Mouse (Mus musculus) left cerebral cortex, adult 2 months (tissue): ENCODE measurements around the gene 4930519P11Rik. TPM values are rescaled to one million over a fixed set of nuclear protein-coding genes. Genes with fewer than 3 reads are reported as not detected.
A peak's percentile ranks its signal among the peaks of the same experiment; 100 is the strongest.

Experiments
- DNase-seq, 2 experiments: peaks; one replicate each; pipeline ENCODE4 v3.0.0; 2021 to 2022; ENCODE audit warnings: low spot score in 2 of 2, mixed read lengths in 1 of 2; ENCODE audit errors: extremely low spot score in 1 of 2
- H3K27ac ChIP-seq: fragments of 200-600 bp; 2 replicates; pipeline ENCODE4 v1.8.1; 2022
- H3K4me3 ChIP-seq: fragments of 200-600 bp; 2 replicates; pipeline ENCODE4 v1.8.1; 2022
- CTCF ChIP-seq: fragments of 200-600 bp; IDR thresholded peaks from 2 replicates; pipeline ENCODE4 v1.8.1; 2022; ENCODE audit warnings: antibody characterized with exemption, mild to moderate bottlenecking, moderate library complexity
- intact Hi-C: fragments of 180-260 bp; cut with DNase I; formaldehyde crosslinking; loops from one replicate; pipeline ENCODE4 v1.15.1; 2025
- long read RNA-seq, 2 experiments: library from polyadenylated mRNA; stranded (forward); transcript quantifications; one replicate each; pipeline ENCODE4 v2.0.0; 2021; ENCODE audit warnings: borderline mapping rate in 2 of 2
- total RNA-seq, 2 experiments: library from RNA; stranded (reverse); gene quantifications; 2 replicates each; pipeline ENCODE4 v1.2.3; 2021

4930519P11Rik gene
- total RNA-seq: not detected
- long read RNA-seq, experiment 1: 0 reads
- long read RNA-seq, experiment 2: 0 reads

GRCm38 (mm10) chr2:154613118-154614115 is at the start of gene 4930519P11Rik, which contains the start of gene Zfp341:
Gene 4930519P11Rik, minus strand, starts transcription at chr2:154613437.
Gene Zfp341, plus strand, starts transcription at chr2:154613297.
- Histone ChIP-seq H3K27ac (peak within 1 kb of the TSS; percentile 96), H3K4me3 (peak within 1 kb of the TSS; percentile 82)
- peak; percentile 89 to 90 for DNase-seq
- peak; percentile 97 for TF ChIP-seq CTCF
- intact Hi-C loops: loop anchor here (2.0 kb wide), 2 partner anchors 59 to 197 kb away; no protein-coding TSS in a partner anchor

GRCm38 (mm10) chr2:154659531-154660074 is 46.4 kb upstream of the 4930519P11Rik start:
- Histone ChIP-seq H3K27ac (peak overlapping the region; percentile 25; the same call in 1 of the 2 replicates), H3K4me3 (peak overlapping the region; percentile 0; the same call in 1 of the 2 replicates)
- intact Hi-C loops: no loop called here
- TF ChIP-seq CTCF: no peak
- no peak for DNase-seq

- H3K4me3 ChIP-seq: peak overlapping the region; percentile 0; the same call in 1 of the 2 replicates
- no peak for TF ChIP-seq CTCF
- no peak for DNase-seq
- intact Hi-C loops: no loop called here
- H3K27ac ChIP-seq: peak overlapping the region; percentile 25; the same call in 1 of the 2 replicates
Observed at GRCm38 (mm10) chr2:154659070-154659469, 45.8 kb upstream of the 4930519P11Rik start.

- intact Hi-C loops: loop anchor here (2.0 kb wide), 2 partner anchors 235 to 393 kb away; partner anchors contain the start of gene Eif2s2
Observed at GRCm38 (mm10) chr2:154657486-154658237, 44.4 kb upstream of the 4930519P11Rik start.

GRCm38 (mm10) chr2:154656710-154657485 is 43.7 kb upstream of the 4930519P11Rik start:
- DNase-seq: peak; percentile 97 to 99
- Histone ChIP-seq H3K27ac (peak overlapping the region; percentile 92), H3K4me3 (peak overlapping the region; percentile 93)
- intact Hi-C loops: loop anchor here (2.0 kb wide), 2 partner anchors 236 to 394 kb away; partner anchors contain the start of gene Eif2s2
- no peak for TF ChIP-seq CTCF

More at GRCm38 (mm10) chr2:154657486-154658237, 44.4 kb upstream of the 4930519P11Rik start:
- Histone ChIP-seq H3K27ac (peak overlapping the region; percentile 92), H3K4me3 (peak overlapping the region; percentile 93)
- TF ChIP-seq CTCF: no peak
- DNase-seq: no peak

GRCm38 (mm10) chr2:154655878-154656414 is 42.7 kb upstream of the 4930519P11Rik start:
- no peak for DNase-seq
- Histone ChIP-seq H3K4me3 (peak overlapping the region; percentile 93), H3K27ac (peak overlapping the region; percentile 79; the same call in 1 of the 2 replicates)
- TF ChIP-seq CTCF: no peak
- intact Hi-C loops: loop anchor here (2.0 kb wide), 2 partner anchors 237 to 395 kb away; partner anchors contain the start of gene Eif2s2

GRCm38 (mm10) chr2:154654976-154655375 is 41.7 kb upstream of the 4930519P11Rik start:
- no peak for TF ChIP-seq CTCF
- no peak for DNase-seq
- no peak overlapping the region for H3K4me3 ChIP-seq
- intact Hi-C loops: no loop called here
- H3K27ac ChIP-seq: no peak overlapping the region

- DNase-seq: no peak
- no peak within 1 kb of the TSS for H3K4me3 ChIP-seq
- intact Hi-C loops: no loop called here
- no peak within 1 kb of the TSS for H3K27ac ChIP-seq
- TF ChIP-seq CTCF: no peak
Observed at GRCm38 (mm10) chr2:154651363-154651762, 38.1 kb upstream of the 4930519P11Rik start, which contains the start of gene Chmp4b. Gene Chmp4b, plus strand, starts transcription at chr2:154651705.

- no peak for TF ChIP-seq CTCF
Observed at GRCm38 (mm10) chr2:154650404-154650803, 37.2 kb upstream of the 4930519P11Rik start.

GRCm38 (mm10) chr2:154648086-154648485 is 34.8 kb upstream of the 4930519P11Rik start:
- no peak for DNase-seq
- peak; percentile 55 for TF ChIP-seq CTCF
- Histone ChIP-seq H3K27ac (no peak overlapping the region), H3K4me3 (no peak overlapping the region)
- intact Hi-C loops: loop anchor here (5.0 kb wide), 2 partner anchors 204 to 294 kb away; no protein-coding TSS in a partner anchor

More at GRCm38 (mm10) chr2:154650404-154650803, 37.2 kb upstream of the 4930519P11Rik start:
- intact Hi-C loops: no loop called here
- Histone ChIP-seq H3K27ac (no peak overlapping the region), H3K4me3 (no peak overlapping the region)
- DNase-seq: no peak
